Mouse (Mus musculus): Measurements from ENCODE around the gene BC067074.

DNA sequence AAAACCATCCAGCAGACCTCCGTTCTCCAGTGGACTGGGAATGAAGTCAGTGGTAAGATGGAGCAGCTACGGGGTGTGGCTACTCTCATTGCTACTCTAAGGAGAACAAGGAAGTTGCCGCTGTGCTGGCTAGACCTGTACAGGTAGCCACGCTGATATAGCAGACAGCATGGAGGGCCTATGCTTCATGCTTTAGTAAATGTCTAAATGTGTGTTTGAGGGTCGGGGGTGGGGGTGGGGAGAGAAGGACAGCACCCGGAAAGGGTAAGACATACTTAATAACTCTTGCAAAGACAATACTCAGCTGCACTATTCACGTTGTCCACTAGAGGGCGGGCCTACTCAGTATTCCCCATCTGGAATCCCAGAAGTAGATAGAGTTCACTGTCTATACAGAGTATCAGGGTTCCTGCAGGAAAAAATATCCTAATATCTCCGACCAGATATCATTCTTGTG is 26.4 kb upstream of the BC067074 start:
- TF ChIP-seq MAX (IDR thresholded peaks at IDR 0.05; ENCODE audit: low read depth) = no peak
- TF ChIP-seq REST (IDR thresholded peaks at IDR 0.05; ENCODE audit: insufficient read depth, insufficient read length) = no peak
- no peak for TF ChIP-seq POLR2A (IDR thresholded peaks at IDR 0.05; ENCODE audit: insufficient read length, low read depth)

All from myocyte (in vitro differentiated cells).